13 mouse cellular contexts compared by ENCODE assay signal in genomic region chr1:67477966-67478365, GRCm38 (mm10).
DNase-seq lines count a peak whose midpoint lies in the region; ATAC-seq and TF ChIP-seq lines count a peak whose summit lies in the region.
"Had no signal": no experiment of that assay in that cellular context is flagged by ENCODE, and none has a peak within 500 bp of the region (broad histone marks: within the 10 kb centered on the region; RNA-seq: fewer than 3 reads in every experiment).

No protein-coding gene starts in this region.

- no peaks in the 10 kb centered on the region for H3K36me3 ChIP-seq in heart, adult 2 months (ENCODE audit: control insufficient read depth, insufficient read depth, low read length)
- H3K36me3 ChIP-seq in limb, embryonic 14.5 days (ENCODE audit: control insufficient read depth, insufficient read depth, low read length) = no peaks in the 10 kb centered on the region
- no peaks in the 10 kb centered on the region for H3K36me3 ChIP-seq in limb, embryonic 10.5 days
- no peaks in the 10 kb centered on the region for H3K36me3 ChIP-seq in CH12.LX (replicated peaks in 1 of 2; ENCODE audit: control insufficient read depth in 1 of 2, insufficient read depth in 1 of 2, low read length in 1 of 2)
- H3K36me3 ChIP-seq: embryonic facial prominence, embryonic 13.5 days; G1E; kidney, embryonic 15.5 days had no signal

- no peak for TF ChIP-seq POLR2A in heart, adult 2 months (IDR thresholded peaks at IDR 0.05; ENCODE audit: insufficient read depth, low read depth, low read length)
- TF ChIP-seq POLR2A in limb, embryonic 14.5 days (IDR thresholded peaks at IDR 0.05; ENCODE audit: borderline replicate concordance, extremely low read depth, insufficient read depth, insufficient read length) = no peak
- no peak for TF ChIP-seq POLR2A in CH12.LX (IDR thresholded peaks at IDR 0.05; ENCODE audit: low read depth, low read length)

- no peaks in the 10 kb centered on the region for H3K79me2 ChIP-seq in heart, adult 2 months (replicated peaks; ENCODE audit: control insufficient read depth, insufficient read depth, low read length)
- H3K79me2 ChIP-seq in CH12.LX (replicated peaks; ENCODE audit: control insufficient read depth, extremely low read depth, insufficient read depth, poor library complexity, severe bottlenecking) = no peaks in the 10 kb centered on the region

- dilution Hi-C loops in CH12.LX (cut with MboI; ENCODE audit: extremely low pct_ligation_motif_present, extremely low pct_unique_long_range_greater_than_20kb, low sequenced_read_pairs) = no loop called here

- TF ChIP-seq CTCF in heart, adult 2 months (IDR thresholded peaks at IDR 0.05) = peak; percentile 52
- no peak for TF ChIP-seq CTCF in CH12.LX (conservative IDR thresholded peaks at IDR 0.05 in 1 of 2, IDR thresholded peaks at IDR 0.05 in 1 of 2; ENCODE audit: low read depth in 2 of 2, low read length in 2 of 2)

- ATAC-seq in limb, embryonic 14.5 days (ENCODE audit: low FRiP score, low read depth) = no peak

- H3K27me3 ChIP-seq in heart, adult 2 months (ENCODE audit: control insufficient read depth, insufficient read depth, low read length) = no peaks in the 10 kb centered on the region
- no peaks in the 10 kb centered on the region for H3K27me3 ChIP-seq in limb, embryonic 14.5 days (ENCODE audit: control insufficient read depth, insufficient read depth, low read length)
- H3K27me3 ChIP-seq in limb, embryonic 10.5 days (ENCODE audit: low read depth, poor library complexity, severe bottlenecking) = no peaks in the 10 kb centered on the region
- no peaks in the 10 kb centered on the region for H3K27me3 ChIP-seq in CH12.LX (replicated peaks)
- H3K27me3 ChIP-seq: embryonic facial prominence, embryonic 13.5 days; kidney, embryonic 15.5 days had no signal

- no peak overlapping the region for H3K9ac ChIP-seq in heart, adult 2 months (ENCODE audit: low read depth, low read length)
- H3K9ac ChIP-seq in limb, embryonic 14.5 days (ENCODE audit: low read depth, low read length, severe bottlenecking) = no peak overlapping the region
- no peak overlapping the region for H3K9ac ChIP-seq in CH12.LX (ENCODE audit: insufficient read depth, low read depth)
- H3K9ac ChIP-seq: embryonic facial prominence, embryonic 13.5 days; kidney, embryonic 15.5 days had no signal

- no peak; the same call in 1 of the 2 replicates for TF ChIP-seq RAD21 in CH12.LX (IDR thresholded peaks at IDR 0.05; ENCODE audit: low read depth, low read length)

- DNase-seq in heart, adult 2 months = no peak
- DNase-seq in heart, postnatal 4 days = no peak
- peak; percentile 12 for DNase-seq in limb, embryonic 14.5 days (ENCODE audit: low spot score)
- DNase-seq in limb, embryonic 10.5 days (ENCODE audit: low spot score) = no peak
- peak; percentile 8 for DNase-seq in CH12.LX (ENCODE audit: extremely low read depth)
- DNase-seq in R1 (ENCODE audit: low read depth, low spot score) = peak; percentile 6
- no peak for DNase-seq in thymus, postnatal 4 days
- DNase-seq: adrenal gland, adult 2 months; heart, adult 18-20 months; lung, postnatal 4 days had no signal

- no peak overlapping the region for H3K4me2 ChIP-seq in limb, embryonic 14.5 days (replicated peaks; ENCODE audit: low read depth, low read length, severe bottlenecking)
- H3K4me2 ChIP-seq in CH12.LX (ENCODE audit: insufficient read depth, low read depth, poor library complexity, severe bottlenecking) = no peak overlapping the region
- H3K4me2 ChIP-seq: kidney, embryonic 15.5 days had no signal

- H3K27ac ChIP-seq in heart, adult 2 months = no peak overlapping the region
- H3K27ac ChIP-seq in limb, embryonic 14.5 days (replicated peaks; ENCODE audit: low read depth, low read length) = no peak overlapping the region
- H3K27ac ChIP-seq in limb, embryonic 10.5 days = no peak overlapping the region
- no peak overlapping the region for H3K27ac ChIP-seq in CH12.LX (ENCODE audit: insufficient read depth, low read depth)
- H3K27ac ChIP-seq: embryonic facial prominence, embryonic 13.5 days; kidney, embryonic 15.5 days had no signal

- in situ Hi-C loops in CH12.LX (cut with MboI; ENCODE audit: low pct_ligation_motif_present, low pct_unique_long_range_greater_than_20kb, low sequenced_read_pairs) = no loop called here

- no peaks in the 10 kb centered on the region for H3K4me1 ChIP-seq in heart, adult 2 months (ENCODE audit: control insufficient read depth, insufficient read depth, low read length)
- no peaks in the 10 kb centered on the region for H3K4me1 ChIP-seq in limb, embryonic 14.5 days (ENCODE audit: control insufficient read depth, insufficient read depth, low read length)
- H3K4me1 ChIP-seq in limb, embryonic 10.5 days = no peaks in the 10 kb centered on the region
- no peaks in the 10 kb centered on the region for H3K4me1 ChIP-seq in CH12.LX (ENCODE audit: control insufficient read depth in 1 of 2, insufficient read depth in 2 of 2)
- H3K4me1 ChIP-seq: embryonic facial prominence, embryonic 13.5 days; kidney, embryonic 15.5 days had no signal

- intact Hi-C loops in heart, adult 2 months (cut with DNase I) = loop anchor here (5.0 kb wide), 1 partner anchor 1659 kb away; no protein-coding TSS in a partner anchor

- no peak for TF ChIP-seq EP300 in heart, adult 2 months (IDR thresholded peaks at IDR 0.05; ENCODE audit: insufficient read depth, low read depth, low read length)
- TF ChIP-seq EP300 in CH12.LX (IDR thresholded peaks at IDR 0.05; ENCODE audit: low read length) = no peak

- no peaks in the 10 kb centered on the region for H3K9me3 ChIP-seq in limb, embryonic 14.5 days (ENCODE audit: control insufficient read depth, low read length)
- H3K9me3 ChIP-seq in limb, embryonic 10.5 days (replicated peaks) = no peaks in the 10 kb centered on the region
- H3K9me3 ChIP-seq in CH12.LX (replicated peaks; ENCODE audit: low read length) = no peaks in the 10 kb centered on the region
- H3K9me3 ChIP-seq: embryonic facial prominence, embryonic 13.5 days; kidney, embryonic 15.5 days had no signal

- WGBS in heart, adult 2 months = 86% methylated on average over 3 of the region's 3 CpGs
- 84% methylated on average over 3 of the region's 3 CpGs for WGBS in limb, embryonic 14.5 days
- 89% methylated on average over 3 of the region's 3 CpGs for WGBS in limb, embryonic 10.5 days

- no peak overlapping the region for H3K4me3 ChIP-seq in heart, adult 2 months
- no peak overlapping the region for H3K4me3 ChIP-seq in limb, embryonic 14.5 days (replicated peaks; ENCODE audit: low read length)
- H3K4me3 ChIP-seq in limb, embryonic 10.5 days = no peak overlapping the region
- H3K4me3 ChIP-seq in CH12.LX (replicated peaks in 1 of 3; ENCODE audit: low read depth in 2 of 3, low read length in 2 of 3, poor library complexity in 1 of 3) = no peak overlapping the region
- H3K4me3 ChIP-seq: embryonic facial prominence, embryonic 13.5 days; kidney, embryonic 15.5 days had no signal

TF ChIP-seq in CH12.LX, 34 proteins besides CTCF, POLR2A, EP300 and RAD21:
- TF ChIP-seq E2F4 (IDR thresholded peaks at IDR 0.05; ENCODE audit: insufficient replicate concordance, low read depth, low read length) (no peak), CHD2 (IDR thresholded peaks at IDR 0.05; ENCODE audit: low read length) (no peak), USF1 (IDR thresholded peaks at IDR 0.05; ENCODE audit: low read depth, low read length) (no peak), SIN3A (IDR thresholded peaks at IDR 0.05; ENCODE audit: low read length) (no peak), ZNF384 (IDR thresholded peaks at IDR 0.05; ENCODE audit: low read depth, low read length) (peak; percentile 63), ZC3H11A (IDR thresholded peaks at IDR 0.05; ENCODE audit: low read depth, low read length) (no peak)

Comparison
In these comparisons a context has a peak if more than half of its experiments do, and no peak if none do; other contexts are left out.
1. DNase-seq: peak in limb, embryonic 14.5 days (single experiment), CH12.LX (single experiment) and R1 (single experiment); none in heart, adult 2 months (0 of 2), heart, postnatal 4 days (single experiment), limb, embryonic 10.5 days (single experiment) and thymus, postnatal 4 days (single experiment).